Mouse (Mus musculus): ENCODE data around the gene Cited4. TPM values are rescaled to one million over a fixed set of nuclear protein-coding genes. Genes with fewer than 3 reads are reported as not detected.
A peak's percentile ranks its signal among the peaks of the same experiment; 100 is the strongest.

Gene Cited4
- polyA plus RNA-seq, 1 experiment from 2014 or later = 1.5 TPM

- Histone ChIP-seq H3K4me1 (replicated peaks; ENCODE audit: control insufficient read depth, insufficient read depth, low read length) (no peaks in the 10 kb centered on the region), H3K4me2 (ENCODE audit: low read depth, low read length) (no peak overlapping the region), H3K9ac (ENCODE audit: low read length) (no peak overlapping the region), H3K27me3 (ENCODE audit: control insufficient read depth, insufficient read depth, low read depth, low read length) (peaks cover 6% of the 10 kb centered on the region; the same call in 1 of the 2 replicates), H3K4me3 (ENCODE audit: low read length) (no peak overlapping the region), H3K9me3 (ENCODE audit: control insufficient read depth, low read length) (no peaks in the 10 kb centered on the region), H3K36me3 (ENCODE audit: control insufficient read depth, insufficient read depth, low read length) (no peaks in the 10 kb centered on the region), H3K27ac (ENCODE audit: low read length) (no peak overlapping the region)
- no peak for ATAC-seq (ENCODE audit: low read depth)
- 69% methylated on average over 8 of the region's 8 CpGs for WGBS
Observed at GRCm38 (mm10) chr4:120655898-120656297, 10.5 kb upstream of the Cited4 start.

GRCm38 (mm10) chr4:120660485-120660884 is 5.9 kb upstream of the Cited4 start:
- Histone ChIP-seq H3K4me3 (ENCODE audit: low read length) (no peak overlapping the region), H3K9ac (ENCODE audit: low read length) (no peak overlapping the region), H3K36me3 (ENCODE audit: control insufficient read depth, insufficient read depth, low read length) (no peaks in the 10 kb centered on the region), H3K27me3 (ENCODE audit: control insufficient read depth, insufficient read depth, low read depth, low read length) (no peaks in the 10 kb centered on the region; the same call in 1 of the 2 replicates), H3K4me1 (replicated peaks; ENCODE audit: control insufficient read depth, insufficient read depth, low read length) (no peaks in the 10 kb centered on the region), H3K9me3 (ENCODE audit: control insufficient read depth, low read length) (no peaks in the 10 kb centered on the region), H3K27ac (ENCODE audit: low read length) (no peak overlapping the region), H3K4me2 (ENCODE audit: low read depth, low read length) (no peak overlapping the region)
- 63% methylated on average over 4 of the region's 4 CpGs for WGBS
- no peak for ATAC-seq (ENCODE audit: low read depth)

DNA sequence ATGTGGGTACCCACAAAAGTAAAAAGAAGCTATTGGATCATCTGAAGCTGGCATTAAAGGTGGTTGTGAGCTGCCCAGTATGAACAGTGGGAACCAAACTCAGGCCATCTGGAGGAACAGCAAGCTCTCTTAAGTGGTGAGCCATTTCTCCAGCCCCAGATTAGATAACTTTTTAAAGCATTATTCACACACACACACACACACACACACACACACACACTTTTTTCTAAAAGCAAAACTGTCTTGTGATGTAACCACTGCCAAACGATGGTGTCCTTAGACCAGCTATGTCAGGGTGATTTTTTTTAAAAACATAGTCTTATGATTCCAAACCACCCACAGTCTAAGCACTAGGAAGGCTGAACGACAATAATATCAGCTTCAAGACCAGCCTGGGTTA is 1.8 kb upstream of the Cited4 start:
- WGBS = 58% methylated on average over 2 of the region's 2 CpGs
- ATAC-seq (ENCODE audit: low read depth) = no peak
- no peak overlapping the region for H3K9ac ChIP-seq (ENCODE audit: low read length)

DNA sequence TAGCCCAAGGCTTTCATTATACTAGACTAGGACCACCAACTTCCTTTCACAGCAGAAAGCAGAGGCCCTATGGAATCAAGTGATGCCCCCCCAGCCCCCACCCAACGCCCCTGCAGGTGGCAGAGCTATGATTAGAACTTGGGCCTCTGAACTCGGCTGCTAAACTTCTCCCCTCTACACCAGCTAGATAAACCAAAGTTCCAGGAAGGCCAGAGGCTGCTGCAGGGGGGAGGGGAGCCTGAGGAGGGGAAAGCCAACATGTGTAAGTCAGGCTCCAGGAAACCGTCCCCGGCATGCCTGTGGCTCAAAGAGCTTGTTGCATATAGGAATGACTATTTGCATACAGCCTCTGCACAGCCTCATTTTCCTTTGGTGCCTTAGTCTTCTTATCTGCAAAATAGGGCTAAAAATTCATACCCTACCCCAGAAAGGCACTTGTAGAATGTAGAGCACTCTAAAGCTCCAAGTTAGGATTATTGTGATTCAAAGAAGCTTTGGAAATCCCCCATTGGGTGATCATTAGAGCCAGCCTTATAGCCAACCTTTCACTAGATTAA is 1.1 kb upstream of the Cited4 start:
- Histone ChIP-seq H3K27me3 (ENCODE audit: control insufficient read depth, insufficient read depth, low read depth, low read length) (peaks cover 18% of the 10 kb centered on the region), H3K9ac (ENCODE audit: low read length) (no peak overlapping the region), H3K36me3 (ENCODE audit: control insufficient read depth, insufficient read depth, low read length) (no peaks in the 10 kb centered on the region), H3K4me3 (ENCODE audit: low read length) (no peak overlapping the region), H3K4me2 (ENCODE audit: low read depth, low read length) (no peak overlapping the region), H3K4me1 (replicated peaks; ENCODE audit: control insufficient read depth, insufficient read depth, low read length) (peaks cover 10% of the 10 kb centered on the region), H3K27ac (ENCODE audit: low read length) (no peak overlapping the region), H3K9me3 (ENCODE audit: control insufficient read depth, low read length) (no peaks in the 10 kb centered on the region)
- 37% methylated on average over 4 of the region's 4 CpGs for WGBS
- no peak for ATAC-seq (ENCODE audit: low read depth)

More for the DNA sequence above, 1.8 kb upstream of the Cited4 start:
- Histone ChIP-seq H3K4me1 (replicated peaks; ENCODE audit: control insufficient read depth, insufficient read depth, low read length) (peaks cover 10% of the 10 kb centered on the region), H3K27me3 (ENCODE audit: control insufficient read depth, insufficient read depth, low read depth, low read length) (peaks cover 18% of the 10 kb centered on the region), H3K36me3 (ENCODE audit: control insufficient read depth, insufficient read depth, low read length) (no peaks in the 10 kb centered on the region), H3K4me3 (ENCODE audit: low read length) (no peak overlapping the region), H3K4me2 (ENCODE audit: low read depth, low read length) (no peak overlapping the region), H3K27ac (ENCODE audit: low read length) (no peak overlapping the region), H3K9me3 (ENCODE audit: control insufficient read depth, low read length) (no peaks in the 10 kb centered on the region)

DNA sequence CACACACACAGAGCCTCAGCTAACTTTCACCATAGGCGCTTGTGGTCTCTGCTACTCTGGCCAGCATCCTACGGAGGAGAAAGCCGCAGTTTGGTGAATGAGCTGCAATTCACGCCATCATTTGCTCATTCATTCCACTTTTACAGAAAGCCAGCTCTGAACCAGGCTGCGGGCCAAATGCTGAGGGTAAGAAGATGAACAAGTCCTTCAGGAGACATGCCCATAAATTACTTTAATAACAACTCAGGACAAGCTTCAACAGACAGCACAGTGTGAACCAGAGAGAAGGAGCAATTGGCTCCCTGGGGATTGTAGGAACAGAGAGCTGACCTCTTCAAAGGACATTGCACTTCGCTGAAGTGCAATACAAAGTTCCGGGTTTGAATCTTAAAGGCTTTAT is 590 bp upstream of the Cited4 start:
- no peak overlapping the region for H3K9ac ChIP-seq (ENCODE audit: low read length)
- no peaks in the 10 kb centered on the region for H3K36me3 ChIP-seq (ENCODE audit: control insufficient read depth, insufficient read depth, low read length)
- peaks cover 10% of the 10 kb centered on the region for H3K4me1 ChIP-seq (replicated peaks; ENCODE audit: control insufficient read depth, insufficient read depth, low read length)
- no peak overlapping the region; the same call in 1 of the 2 replicates for H3K27ac ChIP-seq (ENCODE audit: low read length)
- no peak overlapping the region for H3K4me2 ChIP-seq (ENCODE audit: low read depth, low read length)
- no peak overlapping the region for H3K4me3 ChIP-seq (ENCODE audit: low read length)
- H3K27me3 ChIP-seq (ENCODE audit: control insufficient read depth, insufficient read depth, low read depth, low read length) = peaks cover 18% of the 10 kb centered on the region
- ATAC-seq (ENCODE audit: low read depth) = no peak
- no peaks in the 10 kb centered on the region for H3K9me3 ChIP-seq (ENCODE audit: control insufficient read depth, low read length)
- WGBS = 62% methylated on average over 7 of the region's 7 CpGs

DNA sequence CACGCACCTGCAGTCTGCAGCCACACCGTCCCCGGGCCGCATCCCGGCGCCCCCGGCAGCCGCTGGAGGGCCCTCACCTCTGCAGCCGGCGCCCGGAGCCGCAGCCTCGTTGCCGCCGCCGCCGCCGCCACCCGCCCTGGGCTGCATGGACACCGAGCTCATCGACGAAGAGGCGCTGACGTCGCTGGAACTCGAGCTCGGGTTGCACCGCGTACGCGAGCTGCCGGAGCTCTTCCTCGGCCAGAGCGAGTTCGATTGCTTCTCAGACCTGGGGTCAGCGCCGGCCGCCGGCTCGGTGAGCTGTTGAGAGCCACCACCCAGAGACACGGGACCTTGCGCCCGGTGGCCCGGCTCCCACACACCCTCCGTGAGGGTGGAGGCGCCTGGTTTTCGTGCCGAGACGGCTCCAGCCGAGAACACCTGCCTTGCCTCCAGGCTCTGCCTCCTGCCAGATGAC is 701 bp downstream of the Cited4 start:
- no peaks in the 10 kb centered on the region for H3K36me3 ChIP-seq (ENCODE audit: control insufficient read depth, insufficient read depth, low read length)
- H3K9me3 ChIP-seq (ENCODE audit: control insufficient read depth, low read length) = no peaks in the 10 kb centered on the region
- under 1% methylated on average over 43 of the region's 50 CpGs for WGBS
- H3K9ac ChIP-seq (ENCODE audit: low read length) = peak overlapping the region; percentile 63
- H3K4me3 ChIP-seq (ENCODE audit: low read length) = peak overlapping the region; percentile 64
- ATAC-seq (ENCODE audit: low read depth) = peak; percentile 71
- peaks cover 18% of the 10 kb centered on the region for H3K27me3 ChIP-seq (ENCODE audit: control insufficient read depth, insufficient read depth, low read depth, low read length)
- H3K27ac ChIP-seq (ENCODE audit: low read length) = no peak overlapping the region
- H3K4me1 ChIP-seq (replicated peaks; ENCODE audit: control insufficient read depth, insufficient read depth, low read length) = peaks cover 10% of the 10 kb centered on the region
- peak overlapping the region; percentile 100 for H3K4me2 ChIP-seq (ENCODE audit: low read depth, low read length)

- peaks cover 20% of the 10 kb centered on the region for H3K27me3 ChIP-seq (ENCODE audit: control insufficient read depth, insufficient read depth, low read depth, low read length)
- peak overlapping the region; percentile 64 for H3K4me3 ChIP-seq (ENCODE audit: low read length)
- H3K27ac ChIP-seq (ENCODE audit: low read length) = no peak overlapping the region
- WGBS = 17% methylated on average over 10 of the region's 10 CpGs
- H3K9ac ChIP-seq (ENCODE audit: low read length) = peak overlapping the region; percentile 63
- peaks cover 10% of the 10 kb centered on the region for H3K4me1 ChIP-seq (replicated peaks; ENCODE audit: control insufficient read depth, insufficient read depth, low read length)
- ATAC-seq (ENCODE audit: low read depth) = no peak
- peak overlapping the region; percentile 100 for H3K4me2 ChIP-seq (ENCODE audit: low read depth, low read length)
- no peaks in the 10 kb centered on the region for H3K9me3 ChIP-seq (ENCODE audit: control insufficient read depth, low read length)
- no peaks in the 10 kb centered on the region for H3K36me3 ChIP-seq (ENCODE audit: control insufficient read depth, insufficient read depth, low read length)
Observed at GRCm38 (mm10) chr4:120667555-120667954, 1.2 kb downstream of the Cited4 start.

GRCm38 (mm10) chr4:120668551-120668950 is 2.2 kb downstream of the Cited4 start:
- no peak overlapping the region for H3K27ac ChIP-seq (ENCODE audit: low read length)
- no peaks in the 10 kb centered on the region for H3K9me3 ChIP-seq (ENCODE audit: control insufficient read depth, low read length)
- peaks cover 10% of the 10 kb centered on the region for H3K4me1 ChIP-seq (replicated peaks; ENCODE audit: control insufficient read depth, insufficient read depth, low read length)
- H3K4me3 ChIP-seq (ENCODE audit: low read length) = no peak overlapping the region
- H3K27me3 ChIP-seq (ENCODE audit: control insufficient read depth, insufficient read depth, low read depth, low read length) = peaks cover 20% of the 10 kb centered on the region
- H3K9ac ChIP-seq (ENCODE audit: low read length) = no peak overlapping the region
- H3K36me3 ChIP-seq (ENCODE audit: control insufficient read depth, insufficient read depth, low read length) = no peaks in the 10 kb centered on the region
- H3K4me2 ChIP-seq (ENCODE audit: low read depth, low read length) = no peak overlapping the region
- 95% methylated on average over 4 of the region's 4 CpGs for WGBS
- no peak for ATAC-seq (ENCODE audit: low read depth)

GRCm38 (mm10) chr4:120669585-120669984 is 3.2 kb downstream of the Cited4 start:
- H3K9ac ChIP-seq (ENCODE audit: low read length) = no peak overlapping the region
- H3K27me3 ChIP-seq (ENCODE audit: control insufficient read depth, insufficient read depth, low read depth, low read length) = peaks cover 20% of the 10 kb centered on the region
- 48% methylated on average over 5 of the region's 5 CpGs for WGBS
- no peaks in the 10 kb centered on the region for H3K9me3 ChIP-seq (ENCODE audit: control insufficient read depth, low read length)
- no peak overlapping the region for H3K4me3 ChIP-seq (ENCODE audit: low read length)
- peaks cover 10% of the 10 kb centered on the region for H3K4me1 ChIP-seq (replicated peaks; ENCODE audit: control insufficient read depth, insufficient read depth, low read length)
- no peak overlapping the region for H3K27ac ChIP-seq (ENCODE audit: low read length)
- no peak for ATAC-seq (ENCODE audit: low read depth)
- no peak overlapping the region for H3K4me2 ChIP-seq (ENCODE audit: low read depth, low read length)
- no peaks in the 10 kb centered on the region for H3K36me3 ChIP-seq (ENCODE audit: control insufficient read depth, insufficient read depth, low read length)
